Mouse (Mus musculus) colon, adult 2 months (tissue): ENCODE data around the gene Ahctf1. TPM values are rescaled to one million over a fixed set of nuclear protein-coding genes. Genes with fewer than 3 reads are reported as not detected.

Source experiments
- polyA plus RNA-seq: library from polyadenylated mRNA; depleted of rRNA; stranded (reverse); fragments of >200 nt; gene quantifications from 2 replicates; pipeline ENCODE4 v1.2.3, GENCODE M21; 2012; rRNA removed

Gene Ahctf1
- polyA plus RNA-seq, result 3.3 and 3.7 TPM in 2 replicates

GRCm38 (mm10) chr1:179803513-179804139 is at the start of gene Ahctf1:
Gene Ahctf1 (minus strand): TSS chr1:179803680.

GRCm38 (mm10) chr1:179802610-179803512 is 619 bp downstream of the Ahctf1 start, which contains the start of gene Gm10518:
Gene Gm10518 (plus strand): TSS chr1:179803376.

DNA sequence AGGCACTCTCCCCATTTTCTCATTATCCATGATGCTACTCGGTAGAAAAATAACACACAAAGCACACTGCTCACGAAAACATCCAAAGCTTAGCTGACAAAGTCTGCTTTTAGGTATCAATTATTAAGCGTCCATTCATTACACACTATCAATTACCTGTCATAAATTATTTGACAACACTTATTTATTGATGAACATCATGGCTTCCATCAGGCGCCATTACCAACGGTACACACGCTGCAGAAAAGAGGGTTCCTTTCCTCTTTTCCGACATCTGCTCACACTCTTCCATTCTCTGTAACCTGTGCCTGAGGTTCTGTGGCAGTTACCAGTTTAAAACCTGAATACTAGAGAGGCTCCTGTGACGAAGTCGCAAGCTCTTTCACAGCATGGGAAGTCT is 58.3 kb downstream of the Ahctf1 start, which contains the start of gene Kif28:
TSS of gene Kif28 (minus strand) at position 101 of the 400 bp plus-strand sequence.

Other genes starting within 250 kb of the Ahctf1 start
- gene Sccpdh, start 135.5 kb downstream of the Ahctf1 start, polyA plus RNA-seq, result 3.5 TPM in 2 replicates
- not detected in 2 replicates for gene Kif28, start 58.4 kb downstream of the Ahctf1 start, polyA plus RNA-seq
- not detected in 2 replicates for gene Gm10518, start 304 bp downstream of the Ahctf1 start, polyA plus RNA-seq
- gene Cdc42bpa, start 156.8 kb upstream of the Ahctf1 start, polyA plus RNA-seq, result 12.1 and 14.3 TPM in 2 replicates